Mouse (Mus musculus) CH12.LX (cell line): Measurements from ENCODE around the gene Gm6096. TPM values are rescaled to one million over a fixed set of nuclear protein-coding genes. Genes with fewer than 3 reads are reported as not detected.
A peak's percentile ranks its signal among the peaks of the same experiment; 100 is the strongest.

Experiments used
- DNase-seq: peaks from one replicate; pipeline ENCODE4 v3.0.0-alpha.2; 2013; ENCODE audit errors: extremely low read depth
- H3K27ac ChIP-seq: 2 replicates; pipeline ENCODE4 v1.5.1; 2012; ENCODE audit warnings: low read depth, mild to moderate bottlenecking, control low read depth, moderate library complexity; ENCODE audit not compliant: insufficient read depth
- H3K27me3 ChIP-seq: replicated peaks from 2 replicates; pipeline ENCODE3; 2012; ENCODE audit warnings: inconsistent platforms
- H3K36me3 ChIP-seq, 2 experiments: replicated peaks in 1 of 2; 2 replicates each; pipeline versions ENCODE3 to v1.6.1; 2012; ENCODE audit warnings: inconsistent platforms in 1 of 2, low read length in 1 of 2, mild to moderate bottlenecking in 1 of 2, mixed read lengths in 1 of 2, moderate library complexity in 1 of 2; ENCODE audit not compliant: control insufficient read depth in 1 of 2, insufficient read depth in 1 of 2
- H3K4me1 ChIP-seq, 2 experiments: 2 replicates each; pipeline ENCODE4 v1.6.1; 2012; ENCODE audit warnings: inconsistent platforms in 1 of 2, moderate library complexity in 1 of 2; ENCODE audit not compliant: insufficient read depth in 2 of 2, control insufficient read depth in 1 of 2
- H3K4me2 ChIP-seq: 2 replicates; pipeline ENCODE4 v1.6.1; 2012; ENCODE audit warnings: low read depth, mild to moderate bottlenecking, control low read depth; ENCODE audit not compliant: poor library complexity, insufficient read depth, severe bottlenecking
- H3K4me3 ChIP-seq, 3 experiments: fragments of 150-350 bp in 1 of 3; sonication (generic) in 1 of 3; replicated peaks in 1 of 3; 2 replicates each; pipeline versions ENCODE3 to v1.5.1; 2011 to 2012; ENCODE audit warnings: low read depth in 2 of 3, low read length in 2 of 3, mild to moderate bottlenecking in 2 of 3, moderate library complexity in 2 of 3, control low read depth in 1 of 3, improper control_type of control experiment in 1 of 3, inconsistent platforms in 1 of 3, mixed read lengths in 1 of 3; ENCODE audit not compliant: poor library complexity in 1 of 3
- H3K79me2 ChIP-seq: replicated peaks from 2 replicates; pipeline ENCODE4 v1.6.1; 2012; ENCODE audit warnings: mild to moderate bottlenecking, moderate library complexity; ENCODE audit not compliant: control insufficient read depth, poor library complexity, insufficient read depth, severe bottlenecking; ENCODE audit errors: extremely low read depth
- H3K9ac ChIP-seq: 2 replicates; pipeline ENCODE4 v1.6.1; 2012; ENCODE audit warnings: low read depth, mild to moderate bottlenecking, control low read depth, moderate library complexity; ENCODE audit not compliant: insufficient read depth
- H3K9me3 ChIP-seq: replicated peaks from 2 replicates; pipeline ENCODE3; 2012; ENCODE audit warnings: low read length, inconsistent platforms, mixed read lengths
- CHD1 ChIP-seq: IDR thresholded peaks from 2 replicates; pipeline ENCODE4 v1.6.1; 2012; ENCODE audit warnings: low read depth, low read length, improper control_type of control experiment, inconsistent platforms
- E2F4 ChIP-seq: IDR thresholded peaks from 2 replicates; pipeline ENCODE4 v1.6.1; 2011; ENCODE audit warnings: low read depth, low read length, improper control_type of control experiment; ENCODE audit not compliant: insufficient replicate concordance
- ELF1 ChIP-seq: IDR thresholded peaks from 2 replicates; pipeline ENCODE4 v1.6.1; 2014; ENCODE audit warnings: low read depth, mild to moderate bottlenecking, inconsistent platforms, low read length, improper control_type of control experiment
- EP300 ChIP-seq: IDR thresholded peaks from 2 replicates; pipeline ENCODE4 v1.6.1; 2011; ENCODE audit warnings: low read length, improper control_type of control experiment
- ETS1 ChIP-seq: conservative IDR thresholded peaks from 2 replicates; pipeline ENCODE4 v1.6.1; 2012; ENCODE audit warnings: low read depth, mild to moderate bottlenecking, inconsistent platforms, low read length, improper control_type of control experiment, moderate library complexity
- MAFK ChIP-seq: IDR thresholded peaks from 2 replicates; pipeline ENCODE4 v1.6.1; 2011; ENCODE audit warnings: low read length, improper control_type of control experiment; ENCODE audit not compliant: insufficient replicate concordance
- NRF1 ChIP-seq: IDR thresholded peaks from 2 replicates; pipeline ENCODE4 v1.6.1; 2014; ENCODE audit warnings: low read depth, mild to moderate bottlenecking, inconsistent platforms, low read length, improper control_type of control experiment, moderate library complexity
- PAX5 ChIP-seq: IDR thresholded peaks from 2 replicates; pipeline ENCODE4 v1.6.1; 2012; ENCODE audit warnings: low read length, inconsistent platforms, mixed read lengths
- TCF12 ChIP-seq: IDR thresholded peaks from 2 replicates; pipeline ENCODE4 v1.6.1; 2014; ENCODE audit warnings: low read depth, mild to moderate bottlenecking, inconsistent platforms, low read length, improper control_type of control experiment
- dilution Hi-C: fragments of 300-500 bp; cut with MboI; formaldehyde crosslinking; loops from 2 replicates; pipeline ENCODE4 v1.14.3; 2020; ENCODE audit warnings: low sequenced_read_pairs; ENCODE audit not compliant: extremely low pct_unique_long_range_greater_than_20kb, extremely low pct_ligation_motif_present
- in situ Hi-C: fragments of 300-500 bp; cut with MboI; formaldehyde crosslinking; loops from 3 replicates; pipeline ENCODE4 v1.14.3; 2019; ENCODE audit warnings: low sequenced_read_pairs, low pct_ligation_motif_present, low pct_unique_long_range_greater_than_20kb, mixed read lengths
- polyA plus RNA-seq: library from polyadenylated mRNA; unstranded; fragments of >175 nt; gene quantifications from 2 replicates; pipeline ENCODE4 v1.2.1, GENCODE M21; 2012; ENCODE audit warnings: low read depth; ENCODE audit not compliant: insufficient read length
- total RNA-seq, 2 experiments: library from RNA; depleted of rRNA; stranded (reverse); fragments of 300-350 nt in 1 of 2; fragments of >200 nt in 1 of 2; gene quantifications; 2 replicates each; pipeline ENCODE4 v1.2.3; 2012 to 2014

Gm6096 gene
- total and polyA plus RNA-seq, 3 experiments: not detected

- in situ Hi-C loops (no loop called here), dilution Hi-C loops (no loop called here)
- no peaks in the 10 kb centered on the region for H3K27me3 ChIP-seq
Observed at GRCm38 (mm10) chr7:34296124-34296523, 45.3 kb downstream of the Gm6096 start.

GRCm38 (mm10) chr7:34298818-34299217, 48.0 kb downstream of the Gm6096 start:
- 0 out of 2 replicates have a peak, but pooled peaks cover 2% of the 10 kb centered on the region for H3K79me2 ChIP-seq
- H3K27ac ChIP-seq: no peak overlapping the region
- TF ChIP-seq MAFK (0 out of 2 replicates have a peak, but pooled peaks have one; percentile 32), ELF1 (no peak)
- TF ChIP-seq, all 38 proteins: peak for 1
- no peak overlapping the region for H3K9ac ChIP-seq
- no peak overlapping the region for H3K4me2 ChIP-seq
- no peak for DNase-seq
- no peak overlapping the region for H3K4me3 ChIP-seq
- in situ Hi-C loops: no loop called here
- H3K4me1 ChIP-seq: peaks cover 5 to 20% of the 10 kb centered on the region in 2 experiments; a peak in 3 of 4 replicates
- H3K27me3 ChIP-seq: no peaks in the 10 kb centered on the region
- H3K36me3 ChIP-seq: peaks cover 0 to 18% of the 10 kb centered on the region in 2 experiments
- H3K9me3 ChIP-seq: no peaks in the 10 kb centered on the region
- dilution Hi-C loops: no loop called here

More at GRCm38 (mm10) chr7:34296124-34296523, 45.3 kb downstream of the Gm6096 start:
- no peak overlapping the region for H3K4me2 ChIP-seq
- H3K4me3 ChIP-seq: no peak overlapping the region
- DNase-seq: no peak
- no peak overlapping the region for H3K9ac ChIP-seq
- no peak overlapping the region for H3K27ac ChIP-seq
- TF ChIP-seq TCF12 (no peak), E2F4 (no peak), EP300 (no peak), NRF1 (no peak), ETS1 (no peak), CHD1 (no peak), PAX5 (no peak)
- H3K4me1 ChIP-seq: peaks cover 2 to 10% of the 10 kb centered on the region in 2 experiments; a peak in 2 of 4 replicates
- H3K9me3 ChIP-seq: no peaks in the 10 kb centered on the region
- H3K36me3 ChIP-seq: peaks cover 0 to 16% of the 10 kb centered on the region in 2 experiments
- H3K79me2 ChIP-seq: 0 out of 2 replicates have a peak, but pooled peaks cover 2% of the 10 kb centered on the region

Other genes with a start within 250 kb of the Gm6096 start
- gene Scgb2b27, start 237.1 kb upstream of the Gm6096 start, total RNA-seq (2012; rRNA removed): not detected in 2 replicates
- gene Scgb2b27, start 237.1 kb upstream of the Gm6096 start, total RNA-seq (2014; rRNA removed): not detected in 2 replicates
- not detected in 2 replicates for gene Scgb2b27, start 237.1 kb upstream of the Gm6096 start, polyA plus RNA-seq
- not detected in 2 replicates for gene Scgb1b27, start 229.6 kb upstream of the Gm6096 start, total RNA-seq (2012; rRNA removed)
- not detected in 2 replicates for gene Scgb1b27, start 229.6 kb upstream of the Gm6096 start, total RNA-seq (2014; rRNA removed)
- gene Scgb1b27, start 229.6 kb upstream of the Gm6096 start, polyA plus RNA-seq: not detected in 2 replicates
- not detected in 2 replicates for gene Scgb1b30, start 155.6 kb upstream of the Gm6096 start, total RNA-seq (2012; rRNA removed)
- gene Scgb1b30, start 155.6 kb upstream of the Gm6096 start, total RNA-seq (2014; rRNA removed): not detected in 2 replicates
- not detected in 2 replicates for gene Scgb1b30, start 155.6 kb upstream of the Gm6096 start, polyA plus RNA-seq
- not detected in 2 replicates for gene Wtip, start 117.8 kb upstream of the Gm6096 start, total RNA-seq (2012; rRNA removed)
- gene Wtip, start 117.8 kb upstream of the Gm6096 start, total RNA-seq (2014; rRNA removed): not detected in 2 replicates
- gene Wtip, start 117.8 kb upstream of the Gm6096 start, polyA plus RNA-seq: not detected in 2 replicates
- gene Uba2, start 81.4 kb upstream of the Gm6096 start, total RNA-seq (2012; rRNA removed): 161 and 180 TPM in 2 replicates
- gene Uba2, start 81.4 kb upstream of the Gm6096 start, total RNA-seq (2014; rRNA removed): 341 and 373 TPM in 2 replicates
- 180 and 202 TPM in 2 replicates for gene Uba2, start 81.4 kb upstream of the Gm6096 start, polyA plus RNA-seq
- gene Pdcd2l, start 54.4 kb upstream of the Gm6096 start, total RNA-seq (2012; rRNA removed): 41.4 and 51.6 TPM in 2 replicates
- 39.5 and 41.2 TPM in 2 replicates for gene Pdcd2l, start 54.4 kb upstream of the Gm6096 start, total RNA-seq (2014; rRNA removed)
- 27.9 and 30.1 TPM in 2 replicates for gene Pdcd2l, start 54.4 kb upstream of the Gm6096 start, polyA plus RNA-seq
- gene Gpi1, start 20.7 kb upstream of the Gm6096 start, total RNA-seq (2012; rRNA removed): 243 and 332 TPM in 2 replicates
- 227 and 278 TPM in 2 replicates for gene Gpi1, start 20.7 kb upstream of the Gm6096 start, total RNA-seq (2014; rRNA removed)
- gene Gpi1, start 20.7 kb upstream of the Gm6096 start, polyA plus RNA-seq: 681 and 693 TPM in 2 replicates
- gene 4931406P16Rik, start 62.5 kb downstream of the Gm6096 start, total RNA-seq (2012; rRNA removed): 9.0 and 10.0 TPM in 2 replicates
- 11.7 and 11.8 TPM in 2 replicates for gene 4931406P16Rik, start 62.5 kb downstream of the Gm6096 start, total RNA-seq (2014; rRNA removed)
- 10.2 and 15.6 TPM in 2 replicates for gene 4931406P16Rik, start 62.5 kb downstream of the Gm6096 start, polyA plus RNA-seq
- gene Lsm14a, start 142.3 kb downstream of the Gm6096 start, total RNA-seq (2012; rRNA removed): 45.2 and 53.7 TPM in 2 replicates
- 80.7 and 90.0 TPM in 2 replicates for gene Lsm14a, start 142.3 kb downstream of the Gm6096 start, total RNA-seq (2014; rRNA removed)
- 193 and 203 TPM in 2 replicates for gene Lsm14a, start 142.3 kb downstream of the Gm6096 start, polyA plus RNA-seq